Mouse (Mus musculus) brain, embryonic 14.5 days (tissue): Measurements from ENCODE around the gene Sec14l5.

Experiments
- CTCF ChIP-seq: fragments of 200-500 bp; IDR thresholded peaks from 2 replicates; pipeline ENCODE4 v1.5.1; 2012; ENCODE audit warnings: inconsistent platforms, mild to moderate bottlenecking, moderate library complexity, borderline replicate concordance; ENCODE audit not compliant: insufficient read depth, insufficient read length; ENCODE audit errors: extremely low read depth
- POLR2A ChIP-seq: fragments of 200-500 bp; IDR thresholded peaks from 2 replicates; pipeline ENCODE4 v1.6.1; 2012; ENCODE audit warnings: mild to moderate bottlenecking, inconsistent platforms, borderline replicate concordance; ENCODE audit not compliant: poor library complexity, insufficient read depth, insufficient read length, severe bottlenecking; ENCODE audit errors: extremely low read depth

DNA sequence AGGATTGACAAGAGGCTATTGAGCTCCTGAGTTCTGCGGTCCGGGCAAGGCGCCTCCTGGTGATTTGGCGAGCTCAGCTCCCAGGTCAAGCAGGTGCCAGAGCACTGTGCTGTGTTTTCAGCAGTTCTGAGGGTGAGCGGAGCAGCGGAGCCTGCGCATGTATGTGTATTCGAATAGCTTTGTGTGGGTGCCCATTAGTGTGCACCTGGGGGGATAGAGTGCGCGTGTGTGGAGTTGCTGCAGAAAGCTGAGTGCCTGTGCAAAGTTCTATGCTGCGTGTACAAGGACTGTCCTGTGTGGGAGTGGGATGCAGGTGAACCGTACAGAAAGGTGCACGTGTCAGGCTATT, at the start of gene Sec14l5:
- TF ChIP-seq CTCF (no peak), POLR2A (no peak)
